Comparison of ENCODE assay signal across 10 mouse cellular contexts in genomic region chr12:108984471-108984870, GRCm38 (mm10).
DNase-seq lines count a peak whose midpoint lies in the region; ATAC-seq lines count a peak whose summit lies in the region.
"Had no signal": no experiment of that assay in that cellular context is flagged by ENCODE, and none has a peak within 500 bp of the region (broad histone marks: within the 10 kb centered on the region; RNA-seq: fewer than 3 reads in every experiment).

No protein-coding gene starts in this region.

- peak; percentile 37 for DNase-seq in gastrocnemius, postnatal 10 days
- DNase-seq in gastrocnemius, postnatal 25 days, result no peak
- peak; percentile 26 for DNase-seq in retina, embryonic 14.5 days (ENCODE audit: low spot score)
- DNase-seq in retina, postnatal 1 day, result no peak
- peak; percentile 39 for DNase-seq in kidney, postnatal 10 days
- DNase-seq in spleen, postnatal 10 days (ENCODE audit: low spot score in 2 of 2), result no peak
- no peak for DNase-seq in urinary bladder, postnatal 25 days (ENCODE audit: low spot score)
- DNase-seq: heart, adult 11 months; heart, postnatal 14 days had no signal

- no peak for ATAC-seq in CD4-positive, CD25-positive, alpha-beta regulatory T cell, adult 4 months

Comparison
In these comparisons a context has a peak if more than half of its experiments do, and no peak if none do; other contexts are left out.
1. DNase-seq: peak in gastrocnemius, postnatal 10 days (single experiment), retina, embryonic 14.5 days (single experiment) and kidney, postnatal 10 days (single experiment); none in gastrocnemius, postnatal 25 days (single experiment), retina, postnatal 1 day (single experiment), spleen, postnatal 10 days (0 of 2) and urinary bladder, postnatal 25 days (single experiment).